Mouse (Mus musculus) liver, embryonic 15.5 days (tissue): ENCODE measurements around the gene Ramp1. TPM values are rescaled to one million over a fixed set of nuclear protein-coding genes. Genes with fewer than 3 reads are reported as not detected.

Experiments used
- ATAC-seq: fragments of 200-750 bp; cut with Nextera tagmentation; 2 replicates; pipeline ENCODE4 v1.8.0; 2017; ENCODE audit warnings: moderate number of reproducible peaks, mild to moderate bottlenecking, moderate library complexity; ENCODE audit not compliant: insufficient read depth
- H3K27ac ChIP-seq: fragments of 300-500 bp; sonication (generic); replicated peaks from 2 replicates; pipeline ENCODE4 v1.5.1; 2015; ENCODE audit warnings: mild to moderate bottlenecking, inconsistent platforms
- H3K27me3 ChIP-seq: fragments of 300-500 bp; sonication (generic); 2 replicates; pipeline ENCODE4 v1.6.1; 2015; ENCODE audit warnings: mild to moderate bottlenecking, inconsistent platforms
- H3K36me3 ChIP-seq: fragments of 300-500 bp; sonication (generic); replicated peaks from 2 replicates; pipeline ENCODE4 v1.6.1; 2015; ENCODE audit warnings: moderate library complexity, mild to moderate bottlenecking, inconsistent platforms
- H3K4me1 ChIP-seq: fragments of 300-500 bp; sonication (generic); replicated peaks from 2 replicates; pipeline ENCODE4 v1.6.1; 2015; ENCODE audit warnings: inconsistent platforms
- H3K4me2 ChIP-seq: fragments of 300-500 bp; sonication (generic); 2 replicates; pipeline ENCODE4 v1.6.1; 2015; ENCODE audit warnings: moderate library complexity, mild to moderate bottlenecking, inconsistent platforms
- H3K4me3 ChIP-seq: fragments of 300-500 bp; sonication (generic); replicated peaks from 2 replicates; pipeline ENCODE4 v1.5.1; 2015; ENCODE audit warnings: mild to moderate bottlenecking, inconsistent platforms
- H3K9ac ChIP-seq: fragments of 300-500 bp; sonication (generic); 2 replicates; pipeline ENCODE4 v1.6.1; 2015; ENCODE audit warnings: moderate library complexity, mild to moderate bottlenecking, inconsistent platforms
- H3K9me3 ChIP-seq: fragments of 300-500 bp; sonication (generic); replicated peaks from 2 replicates; pipeline ENCODE4 v1.6.1; 2016; ENCODE audit warnings: inconsistent platforms
- WGBS: fragments of 180-500 bp; shearing (Covaris S2); methylation state at CpG from one replicate; pipeline ENCODE4 v1.1.7; 2015; ENCODE audit warnings: mixed read lengths; ENCODE audit not compliant: insufficient replicate concordance; 5-methylcytosine and 5-hydroxymethylcytosine counted together
- polyA plus RNA-seq: library from polyadenylated mRNA; unstranded; fragments of >200 nt; fragmentation: Nextera tagmentation; extraction: Ambion mirVana; gene quantifications from 2 replicates; pipeline ENCODE4 v1.2.1, GENCODE M21; 2015

The Ramp1 gene
- 5.6 and 6.0 TPM in 2 replicates for polyA plus RNA-seq

- H3K27me3 ChIP-seq: peaks cover 26% of the 10 kb centered on the region
- peak within 1 kb of the TSS; percentile 51 for H3K4me3 ChIP-seq
- peaks cover 16% of the 10 kb centered on the region; the same call in 1 of the 2 replicates for H3K4me1 ChIP-seq
- H3K27ac ChIP-seq: no peak within 1 kb of the TSS
- H3K4me2 ChIP-seq: peak within 1 kb of the TSS; percentile 67
- peak; percentile 51 for ATAC-seq
- H3K36me3 ChIP-seq: no peaks in the 10 kb centered on the region
- peak within 1 kb of the TSS; percentile 30; the same call in 1 of the 2 replicates for H3K9ac ChIP-seq
- no peaks in the 10 kb centered on the region for H3K9me3 ChIP-seq
- 2% methylated on average over 37 of the region's 37 CpGs for WGBS
These were observed at the start of gene Ramp1 for GRCm38 (mm10) chr1:91179533-91180173. Ramp1 (plus strand) TSS chr1:91179822.

DNA sequence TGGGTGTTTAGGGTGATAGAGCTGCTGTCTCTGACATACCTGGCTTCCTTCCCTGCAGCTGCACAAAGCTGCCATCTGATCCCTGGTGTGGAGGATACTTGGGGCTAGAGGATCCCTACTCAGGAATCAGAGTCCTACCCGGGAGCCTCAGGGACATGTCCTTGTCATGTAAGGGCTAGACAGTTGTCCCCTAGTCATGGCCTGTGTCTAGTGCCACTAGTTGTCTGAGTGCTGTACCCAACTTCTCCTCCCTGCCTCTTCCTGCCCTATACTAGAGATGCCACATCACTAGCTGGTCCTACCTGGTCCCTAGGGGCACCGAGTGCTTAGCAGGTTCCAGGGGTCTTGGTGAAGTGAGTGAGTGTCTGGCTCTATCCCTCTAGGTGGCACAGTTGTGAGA is 42.6 kb upstream of the Ramp1 start:
- H3K9ac ChIP-seq: no peak overlapping the region

GRCm38 (mm10) chr1:91144813-91145212 is 34.8 kb upstream of the Ramp1 start, which contains the start of gene Rbm44:
Rbm44 (plus strand) TSS chr1:91145089.
- H3K9ac ChIP-seq: no peak within 1 kb of the TSS
- no peak within 1 kb of the TSS for H3K27ac ChIP-seq
- H3K9me3 ChIP-seq: no peaks in the 10 kb centered on the region
- H3K4me1 ChIP-seq: no peaks in the 10 kb centered on the region
- H3K4me2 ChIP-seq: peak within 1 kb of the TSS; percentile 0; the same call in 1 of the 2 replicates
- no peaks in the 10 kb centered on the region for H3K36me3 ChIP-seq
- 64% methylated on average over 20 of the region's 20 CpGs for WGBS
- no peaks in the 10 kb centered on the region for H3K27me3 ChIP-seq
- peak within 1 kb of the TSS; percentile 25 for H3K4me3 ChIP-seq
- peak; percentile 74 for ATAC-seq

More for the DNA sequence above, 42.6 kb upstream of the Ramp1 start:
- Histone ChIP-seq H3K4me3 (no peak overlapping the region), H3K4me1 (no peaks in the 10 kb centered on the region), H3K4me2 (no peak overlapping the region), H3K27ac (no peak overlapping the region), H3K36me3 (no peaks in the 10 kb centered on the region), H3K27me3 (no peaks in the 10 kb centered on the region), H3K9me3 (no peaks in the 10 kb centered on the region)
- no peak for ATAC-seq
- 58% methylated on average over 2 of the region's 2 CpGs for WGBS

DNA sequence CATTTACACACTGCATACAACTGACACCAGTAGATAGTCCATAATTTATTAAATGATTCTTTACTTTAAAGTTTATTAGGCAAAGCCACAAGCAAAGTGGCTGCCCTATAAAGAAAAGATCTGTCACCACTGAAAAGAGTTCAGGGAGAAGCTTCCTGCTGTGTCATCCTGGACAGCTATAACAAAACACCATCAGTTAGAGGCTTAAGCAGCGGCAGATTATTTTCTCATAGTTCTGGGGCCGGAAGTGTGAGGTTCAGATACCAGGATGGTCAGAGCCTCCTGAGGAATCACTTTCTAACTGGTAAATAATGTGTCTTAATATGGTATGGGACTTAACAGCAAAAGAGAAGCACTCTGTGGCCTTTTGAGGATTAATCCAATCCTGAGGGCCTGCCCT is 28.1 kb upstream of the Ramp1 start:
- H3K9ac ChIP-seq: no peak overlapping the region
- no peak overlapping the region for H3K4me3 ChIP-seq
- H3K27ac ChIP-seq: no peak overlapping the region
- no peaks in the 10 kb centered on the region for H3K9me3 ChIP-seq
- no peak for ATAC-seq
- no peaks in the 10 kb centered on the region for H3K36me3 ChIP-seq
- no peaks in the 10 kb centered on the region for H3K4me1 ChIP-seq
- 22% methylated on average over 2 of the region's 2 CpGs for WGBS
- H3K4me2 ChIP-seq: no peak overlapping the region
- H3K27me3 ChIP-seq: no peaks in the 10 kb centered on the region

- WGBS: 63% methylated on average over 6 of the region's 6 CpGs
- Histone ChIP-seq H3K9me3 (no peaks in the 10 kb centered on the region), H3K27ac (no peak overlapping the region), H3K4me3 (no peak overlapping the region), H3K27me3 (no peaks in the 10 kb centered on the region), H3K36me3 (no peaks in the 10 kb centered on the region), H3K4me2 (no peak overlapping the region), H3K4me1 (no peaks in the 10 kb centered on the region), H3K9ac (no peak overlapping the region)
- ATAC-seq: no peak
These were observed 12.8 kb upstream of the Ramp1 start for GRCm38 (mm10) chr1:91166798-91167197.

DNA sequence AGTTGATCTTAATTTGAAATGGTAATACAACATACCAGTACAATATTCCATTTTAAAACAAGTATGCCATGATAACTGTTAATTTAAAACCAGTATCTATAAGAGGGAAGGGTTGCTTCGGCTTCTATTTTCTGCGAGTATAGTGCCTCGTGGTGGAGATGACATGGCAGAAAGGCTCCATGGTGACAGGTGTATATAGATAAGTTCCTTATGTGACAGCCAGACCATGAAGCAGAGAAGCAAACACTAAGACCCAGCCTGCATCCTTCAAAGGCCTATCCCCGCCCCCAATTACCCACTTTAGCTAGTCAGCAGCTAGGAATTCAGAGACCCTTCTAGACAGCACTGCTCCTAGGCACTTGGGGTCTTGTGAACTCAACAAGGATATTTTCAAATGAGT is 10.5 kb upstream of the Ramp1 start:
- Histone ChIP-seq H3K4me2 (no peak overlapping the region), H3K9ac (no peak overlapping the region), H3K4me1 (no peaks in the 10 kb centered on the region), H3K9me3 (no peaks in the 10 kb centered on the region), H3K4me3 (no peak overlapping the region), H3K27me3 (no peaks in the 10 kb centered on the region), H3K27ac (no peak overlapping the region), H3K36me3 (no peaks in the 10 kb centered on the region)
- WGBS: 37% methylated on average over 4 of the region's 4 CpGs
- no peak for ATAC-seq

- H3K9ac ChIP-seq: no peak overlapping the region
- peaks cover 10% of the 10 kb centered on the region for H3K27me3 ChIP-seq
- H3K9me3 ChIP-seq: no peaks in the 10 kb centered on the region
- H3K4me3 ChIP-seq: no peak overlapping the region
- no peak for ATAC-seq
- WGBS: 42% methylated on average over 5 of the region's 5 CpGs
- H3K4me1 ChIP-seq: peaks cover 7% of the 10 kb centered on the region; the same call in 1 of the 2 replicates
- H3K36me3 ChIP-seq: no peaks in the 10 kb centered on the region
- no peak overlapping the region for H3K4me2 ChIP-seq
- H3K27ac ChIP-seq: no peak overlapping the region
These were observed 4.8 kb upstream of the Ramp1 start for GRCm38 (mm10) chr1:91174796-91175195.

DNA sequence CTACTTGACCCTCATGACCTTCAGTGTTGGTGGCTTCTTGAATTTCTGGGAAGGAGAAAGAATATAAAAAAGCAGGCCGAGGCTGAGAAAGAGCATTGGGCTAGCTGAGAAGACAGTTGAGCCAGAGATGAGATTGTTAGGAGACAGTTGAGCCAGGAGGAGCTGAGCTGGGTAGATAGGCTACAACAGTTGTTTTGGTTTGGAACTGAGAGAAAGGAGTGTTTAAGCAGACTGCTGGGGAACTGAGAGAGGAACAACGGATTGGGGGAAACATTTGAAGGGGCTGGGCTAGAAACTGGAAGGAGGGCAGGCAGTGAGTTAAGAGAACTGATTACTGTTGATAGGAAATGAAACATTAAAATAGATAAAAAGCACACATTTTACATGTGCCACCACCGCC is 3.6 kb upstream of the Ramp1 start:
- H3K9me3 ChIP-seq: no peaks in the 10 kb centered on the region
- H3K4me1 ChIP-seq: peaks cover 13% of the 10 kb centered on the region; the same call in 1 of the 2 replicates
- no peak overlapping the region for H3K9ac ChIP-seq
- H3K27me3 ChIP-seq: peaks cover 22% of the 10 kb centered on the region
- H3K4me3 ChIP-seq: no peak overlapping the region
- no peak for ATAC-seq
- WGBS: 17% methylated on average over 3 of the region's 3 CpGs
- H3K36me3 ChIP-seq: no peaks in the 10 kb centered on the region
- no peak overlapping the region for H3K4me2 ChIP-seq
- no peak overlapping the region for H3K27ac ChIP-seq

DNA sequence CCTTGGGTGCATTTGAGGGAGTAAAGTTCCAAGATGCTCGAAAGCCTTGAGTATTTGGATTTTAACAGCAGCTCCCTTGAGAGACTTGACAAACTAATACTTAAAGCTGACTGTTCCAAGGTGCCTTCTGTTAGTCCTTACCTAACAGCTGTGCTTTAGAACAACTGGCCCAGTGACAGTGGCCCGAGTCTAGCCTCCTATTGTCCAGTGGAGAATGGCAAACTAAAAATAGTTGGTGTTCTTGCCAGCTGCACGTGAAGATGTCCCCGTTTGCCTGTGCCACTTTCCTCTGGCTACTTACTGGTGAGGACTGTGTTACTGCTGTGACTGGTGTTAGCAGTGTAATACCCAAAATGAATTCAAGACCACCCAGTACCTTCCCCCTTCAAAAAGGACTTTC is 2.8 kb upstream of the Ramp1 start:
- no peak for ATAC-seq
- Histone ChIP-seq H3K9ac (no peak overlapping the region), H3K4me1 (peaks cover 16% of the 10 kb centered on the region; the same call in 1 of the 2 replicates), H3K27ac (no peak overlapping the region), H3K27me3 (peaks cover 26% of the 10 kb centered on the region), H3K36me3 (no peaks in the 10 kb centered on the region), H3K4me2 (no peak overlapping the region), H3K4me3 (no peak overlapping the region), H3K9me3 (no peaks in the 10 kb centered on the region)
- WGBS: 52% methylated on average over 4 of the region's 4 CpGs

- peaks cover 16% of the 10 kb centered on the region; the same call in 1 of the 2 replicates for H3K4me1 ChIP-seq
- WGBS: 14% methylated on average over 5 of the region's 5 CpGs
- no peak overlapping the region for H3K9ac ChIP-seq
- no peaks in the 10 kb centered on the region for H3K9me3 ChIP-seq
- H3K4me2 ChIP-seq: peak overlapping the region; percentile 67
- no peak overlapping the region for H3K4me3 ChIP-seq
- H3K27ac ChIP-seq: no peak overlapping the region
- H3K36me3 ChIP-seq: no peaks in the 10 kb centered on the region
- ATAC-seq: no peak
- peaks cover 26% of the 10 kb centered on the region for H3K27me3 ChIP-seq
These were observed 536 bp upstream of the Ramp1 start for GRCm38 (mm10) chr1:91179086-91179485.

GRCm38 (mm10) chr1:91180174-91180565 is 548 bp downstream of the Ramp1 start:
- H3K9me3 ChIP-seq: no peaks in the 10 kb centered on the region
- no peak overlapping the region for H3K27ac ChIP-seq
- ATAC-seq: no peak
- peak overlapping the region; percentile 67 for H3K4me2 ChIP-seq
- H3K9ac ChIP-seq: peak overlapping the region; percentile 30; the same call in 1 of the 2 replicates
- WGBS: 6% methylated on average over 14 of the region's 14 CpGs
- no peaks in the 10 kb centered on the region for H3K36me3 ChIP-seq
- H3K4me3 ChIP-seq: peak overlapping the region; percentile 51
- peaks cover 26% of the 10 kb centered on the region for H3K27me3 ChIP-seq
- H3K4me1 ChIP-seq: peaks cover 16% of the 10 kb centered on the region; the same call in 1 of the 2 replicates
